Mouse (Mus musculus): ENCODE measurements around the gene Tspan18. TPM values are rescaled to one million over a fixed set of nuclear protein-coding genes. Genes with fewer than 3 reads are reported as not detected.

The Tspan18 gene
- polyA plus RNA-seq, 1 experiment from 2014 or later: 3.7 TPM

DNA sequence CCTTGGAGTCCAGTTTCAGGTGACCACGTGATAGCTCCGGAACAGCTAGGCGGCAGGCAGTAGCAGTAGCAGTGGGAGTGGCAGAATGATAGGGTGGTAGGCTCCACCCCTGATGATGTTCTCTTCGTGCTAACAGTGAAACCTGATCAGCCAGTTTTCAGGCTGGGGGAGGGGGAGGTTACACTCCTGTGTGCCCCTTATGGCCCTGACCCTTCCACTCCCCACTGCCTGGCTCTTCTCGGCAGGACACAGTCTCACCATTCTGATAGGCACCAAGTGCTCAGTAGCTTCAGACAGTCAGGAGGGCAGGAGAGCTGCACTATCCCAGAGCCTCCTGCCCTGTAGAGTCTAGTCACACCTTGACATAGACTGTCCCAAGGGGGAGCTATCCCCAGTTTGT is 27.1 kb upstream of the Tspan18 start:
- ATAC-seq (ENCODE audit: low read depth) (peak; percentile 54; the same call in 1 of the 2 replicates), DNase-seq (peak; percentile 33)
- 16% methylated on average over 5 of the region's 5 CpGs for WGBS (ENCODE audit: insufficient replicate concordance)
- H3K4me1 ChIP-seq (replicated peaks): peaks cover 51% of the 10 kb centered on the region
- H3K36me3 ChIP-seq: no peaks in the 10 kb centered on the region
- H3K27ac ChIP-seq: no peak overlapping the region
- H3K4me2 ChIP-seq: no peak overlapping the region
- no peaks in the 10 kb centered on the region for H3K27me3 ChIP-seq
- H3K9me3 ChIP-seq (replicated peaks): no peaks in the 10 kb centered on the region
- H3K9ac ChIP-seq: no peak overlapping the region
- no peak overlapping the region for H3K4me3 ChIP-seq (replicated peaks)

DNA sequence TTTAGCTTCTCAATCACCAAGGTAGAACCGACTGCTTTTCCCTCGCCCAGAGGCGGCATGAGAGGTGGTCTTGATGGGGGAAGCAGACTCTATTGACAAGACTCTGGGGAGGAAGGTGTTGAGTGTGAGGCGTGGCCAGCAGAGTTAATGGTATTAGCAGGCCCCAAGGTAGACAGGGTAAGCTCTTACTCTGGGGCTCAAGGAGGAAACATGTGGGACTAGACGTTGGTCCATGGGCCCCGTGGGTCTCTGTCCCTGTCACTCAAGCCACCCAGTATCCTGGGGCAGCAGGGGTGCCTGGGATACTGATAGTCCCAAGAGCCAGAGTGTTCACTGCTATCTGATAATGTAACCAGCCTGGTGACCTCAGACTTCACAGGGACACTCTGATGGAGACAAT is 26.0 kb upstream of the Tspan18 start:
- Histone ChIP-seq H3K9ac (no peak overlapping the region), H3K9me3 (replicated peaks) (no peaks in the 10 kb centered on the region), H3K4me3 (replicated peaks) (no peak overlapping the region), H3K27ac (no peak overlapping the region), H3K4me1 (replicated peaks) (peaks cover 61% of the 10 kb centered on the region), H3K27me3 (no peaks in the 10 kb centered on the region), H3K36me3 (no peaks in the 10 kb centered on the region), H3K4me2 (no peak overlapping the region)
- no peak for DNase-seq
- 54% methylated on average over 6 of the region's 6 CpGs for WGBS (ENCODE audit: insufficient replicate concordance)
- ATAC-seq (ENCODE audit: low read depth): no peak

DNA sequence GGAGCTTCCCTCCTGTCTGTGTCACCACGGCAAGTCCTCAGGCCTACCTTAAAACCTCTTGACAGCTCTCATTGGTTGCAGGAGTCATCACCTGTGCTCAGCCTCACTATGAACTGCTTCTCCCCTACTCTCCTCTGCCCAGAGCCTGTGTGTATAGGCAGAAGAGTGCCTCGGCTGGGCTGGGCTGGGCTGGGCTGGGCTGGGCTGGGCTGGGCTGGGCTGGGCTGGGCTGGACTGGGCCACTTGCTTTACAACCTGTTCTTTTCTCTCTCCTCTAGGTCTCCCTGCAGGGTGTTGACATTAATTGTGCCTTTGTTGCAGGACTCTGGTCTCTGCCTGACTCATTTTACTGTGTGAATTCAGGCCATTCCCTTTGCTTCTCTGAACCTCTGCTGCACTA is 23.1 kb upstream of the Tspan18 start:
- Histone ChIP-seq H3K4me2 (peak overlapping the region; percentile 40), H3K36me3 (no peaks in the 10 kb centered on the region), H3K9me3 (replicated peaks) (no peaks in the 10 kb centered on the region), H3K27me3 (no peaks in the 10 kb centered on the region), H3K27ac (peak overlapping the region; percentile 53), H3K9ac (peak overlapping the region; percentile 12), H3K4me1 (replicated peaks) (peaks cover 90% of the 10 kb centered on the region), H3K4me3 (replicated peaks) (peak overlapping the region; percentile 15)
- DNase-seq (no peak), ATAC-seq (ENCODE audit: low read depth) (peak; percentile 57)
- 41% methylated on average over 2 of the region's 2 CpGs for WGBS (ENCODE audit: insufficient replicate concordance)

DNA sequence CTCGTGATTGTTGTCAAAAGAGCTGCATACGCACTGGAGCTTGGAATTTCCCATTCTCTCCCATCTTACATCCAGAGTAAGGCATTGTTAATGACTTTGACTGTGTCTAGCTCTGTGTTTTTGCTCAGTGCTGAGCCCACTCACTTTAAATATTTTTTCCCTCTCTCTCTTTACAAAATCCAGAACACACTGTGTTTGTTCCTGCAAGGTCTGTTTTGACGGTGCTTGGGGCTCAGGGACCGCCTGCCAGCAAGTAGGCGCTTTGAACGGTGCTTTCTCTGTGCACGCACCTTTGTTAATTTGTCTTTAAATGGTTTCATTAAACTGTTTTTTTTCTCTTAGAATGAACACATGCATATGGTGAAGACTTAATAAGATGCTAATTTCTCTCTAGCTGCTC is 21.5 kb upstream of the Tspan18 start:
- no peak for DNase-seq
- H3K4me3 ChIP-seq (replicated peaks): no peak overlapping the region
- H3K36me3 ChIP-seq: no peaks in the 10 kb centered on the region
- no peak overlapping the region for H3K4me2 ChIP-seq
- no peaks in the 10 kb centered on the region for H3K9me3 ChIP-seq (replicated peaks)
- H3K4me1 ChIP-seq (replicated peaks): peaks cover 94% of the 10 kb centered on the region
- H3K27ac ChIP-seq: peak overlapping the region; percentile 93
- no peaks in the 10 kb centered on the region for H3K27me3 ChIP-seq
- 81% methylated on average over 7 of the region's 7 CpGs for WGBS (ENCODE audit: insufficient replicate concordance)
- ATAC-seq (ENCODE audit: low read depth): no peak
- no peak overlapping the region for H3K9ac ChIP-seq

DNA sequence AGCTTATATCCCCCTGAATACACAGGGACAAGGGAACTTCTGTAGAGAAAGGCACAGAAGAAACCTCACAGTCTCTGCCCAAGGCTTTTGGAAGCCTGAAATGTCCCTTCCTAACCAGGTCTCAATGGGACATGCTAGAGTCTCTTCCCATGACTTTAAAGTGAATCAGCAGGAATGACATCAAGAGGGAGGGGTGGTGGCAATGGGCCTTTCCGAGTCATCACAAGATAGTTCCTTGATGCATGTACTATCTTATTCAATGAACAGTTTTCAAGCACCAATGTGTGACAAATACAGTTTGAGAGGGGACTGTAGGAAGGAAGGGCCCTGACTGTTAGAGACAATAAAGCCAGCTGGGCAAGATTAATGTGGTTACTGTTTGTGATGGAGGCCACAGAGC is 20.3 kb upstream of the Tspan18 start:
- peaks cover 91% of the 10 kb centered on the region for H3K4me1 ChIP-seq (replicated peaks)

DNA sequence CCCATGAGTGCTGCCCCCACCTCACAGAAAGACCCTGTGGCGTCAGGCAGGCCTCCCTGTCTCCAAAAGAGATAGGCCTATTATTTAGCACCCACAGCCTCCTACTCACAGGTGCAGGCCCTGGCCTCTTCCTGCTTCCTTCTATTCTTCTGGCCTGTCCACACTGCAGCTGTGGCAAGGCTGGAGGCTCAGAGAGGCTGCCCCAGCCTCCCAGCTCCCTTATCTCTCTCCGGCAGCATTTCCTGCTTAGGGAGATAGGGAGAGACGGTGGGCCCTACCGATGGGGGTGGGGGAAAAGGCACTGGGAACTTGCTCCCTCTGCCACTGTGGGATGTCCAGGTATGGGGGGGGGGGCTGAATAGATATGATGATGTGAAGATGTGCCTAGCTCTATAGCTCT is 19.4 kb upstream of the Tspan18 start:
- Histone ChIP-seq H3K4me1 (replicated peaks) (peaks cover 87% of the 10 kb centered on the region), H3K4me2 (peak overlapping the region; percentile 78)
- WGBS (ENCODE audit: insufficient replicate concordance): 3% methylated on average over 4 of the region's 4 CpGs

More for the DNA sequence above, 20.3 kb upstream of the Tspan18 start:
- peak overlapping the region; percentile 78 for H3K4me2 ChIP-seq
- ATAC-seq (ENCODE audit: low read depth): no peak
- H3K27ac ChIP-seq: peak overlapping the region; percentile 93
- H3K36me3 ChIP-seq: no peaks in the 10 kb centered on the region
- WGBS (ENCODE audit: insufficient replicate concordance): 36% methylated on average over 1 of the region's 1 CpGs
- H3K27me3 ChIP-seq: no peaks in the 10 kb centered on the region
- DNase-seq: no peak
- H3K9ac ChIP-seq: peak overlapping the region; percentile 80
- no peak overlapping the region for H3K4me3 ChIP-seq (replicated peaks)
- no peaks in the 10 kb centered on the region for H3K9me3 ChIP-seq (replicated peaks)

DNA sequence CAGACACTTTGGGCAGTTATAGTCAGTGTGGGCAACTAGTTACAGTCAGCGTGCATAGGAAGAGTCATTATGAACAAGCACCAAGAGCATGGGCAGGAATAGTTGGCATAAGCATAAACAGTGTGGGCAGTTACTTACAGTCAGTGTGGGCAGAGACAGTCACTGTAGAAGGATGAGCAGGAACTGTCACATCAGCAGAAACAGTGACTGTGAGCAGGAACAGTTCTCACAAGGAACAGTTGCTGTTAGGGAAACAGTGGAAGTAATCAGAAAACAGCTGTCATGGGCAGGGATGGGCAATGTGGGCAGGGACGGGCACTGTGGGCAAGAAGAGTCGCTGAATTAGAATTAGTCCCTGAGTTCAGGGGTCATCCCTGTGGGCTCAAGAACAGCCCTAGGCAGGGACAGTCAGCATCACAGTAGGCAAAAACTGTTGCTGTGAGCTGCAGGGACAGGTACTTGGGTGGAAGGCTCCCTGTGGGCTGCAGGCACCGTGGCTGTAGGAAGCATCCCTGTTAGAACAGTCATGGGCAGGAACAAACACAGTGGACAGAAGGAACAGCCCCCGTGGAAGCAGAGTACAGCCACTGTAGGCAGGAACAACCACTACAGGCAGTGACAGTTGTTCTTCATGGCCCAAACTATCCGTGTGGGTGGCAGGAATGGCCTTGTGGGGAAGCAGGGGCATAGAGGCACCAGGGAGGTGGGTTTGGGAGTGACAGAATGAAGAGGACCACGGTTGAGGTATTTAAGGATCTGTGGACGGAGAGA is 18.8 kb upstream of the Tspan18 start:
- Histone ChIP-seq H3K27me3 (no peaks in the 10 kb centered on the region), H3K4me3 (replicated peaks) (peak overlapping the region; percentile 57), H3K36me3 (no peaks in the 10 kb centered on the region), H3K9ac (peak overlapping the region; percentile 80), H3K27ac (peak overlapping the region; percentile 93), H3K4me1 (replicated peaks) (peaks cover 81% of the 10 kb centered on the region), H3K4me2 (peak overlapping the region; percentile 78), H3K9me3 (replicated peaks) (no peaks in the 10 kb centered on the region)
- DNase-seq: no peak
- peak; percentile 32 for ATAC-seq (ENCODE audit: low read depth)
- 35% methylated on average over 8 of the region's 8 CpGs for WGBS (ENCODE audit: insufficient replicate concordance)

More for the DNA sequence above, 19.4 kb upstream of the Tspan18 start:
- no peaks in the 10 kb centered on the region for H3K27me3 ChIP-seq
- H3K4me3 ChIP-seq (replicated peaks): peak overlapping the region; percentile 57
- H3K36me3 ChIP-seq: no peaks in the 10 kb centered on the region
- DNase-seq: peak; percentile 88
- H3K9ac ChIP-seq: peak overlapping the region; percentile 80
- ATAC-seq (ENCODE audit: low read depth): peak; percentile 97
- no peaks in the 10 kb centered on the region for H3K9me3 ChIP-seq (replicated peaks)
- H3K27ac ChIP-seq: peak overlapping the region; percentile 93

DNA sequence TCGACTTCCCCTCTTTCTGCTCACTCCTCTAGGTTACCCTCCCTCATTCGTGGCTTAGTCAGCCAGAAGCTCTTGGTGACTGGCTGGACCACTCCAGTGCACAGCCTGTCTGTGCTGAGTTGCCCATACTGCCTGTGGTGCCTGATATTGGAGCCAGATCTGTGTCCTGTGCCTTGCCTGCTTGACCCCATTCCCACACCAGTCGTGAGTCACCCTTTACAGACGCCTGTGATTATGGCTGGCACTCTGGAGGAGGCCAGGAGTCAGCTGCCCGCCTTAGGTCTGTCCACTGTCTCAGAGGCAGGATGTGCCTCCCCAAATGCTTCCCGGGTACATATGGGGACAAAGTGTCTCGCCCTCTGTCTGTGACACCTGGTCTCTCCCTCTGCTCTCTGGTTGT is 17.0 kb upstream of the Tspan18 start:
- ATAC-seq (ENCODE audit: low read depth) (no peak), DNase-seq (no peak)
- H3K36me3 ChIP-seq: no peaks in the 10 kb centered on the region
- H3K4me2 ChIP-seq: no peak overlapping the region
- no peaks in the 10 kb centered on the region for H3K9me3 ChIP-seq (replicated peaks)
- no peaks in the 10 kb centered on the region for H3K27me3 ChIP-seq
- WGBS (ENCODE audit: insufficient replicate concordance): 52% methylated on average over 7 of the region's 7 CpGs
- peaks cover 73% of the 10 kb centered on the region for H3K4me1 ChIP-seq (replicated peaks)
- peak overlapping the region; percentile 23; the same call in 1 of the 2 replicates for H3K9ac ChIP-seq
- H3K4me3 ChIP-seq (replicated peaks): no peak overlapping the region
- peak overlapping the region; percentile 54 for H3K27ac ChIP-seq

DNA sequence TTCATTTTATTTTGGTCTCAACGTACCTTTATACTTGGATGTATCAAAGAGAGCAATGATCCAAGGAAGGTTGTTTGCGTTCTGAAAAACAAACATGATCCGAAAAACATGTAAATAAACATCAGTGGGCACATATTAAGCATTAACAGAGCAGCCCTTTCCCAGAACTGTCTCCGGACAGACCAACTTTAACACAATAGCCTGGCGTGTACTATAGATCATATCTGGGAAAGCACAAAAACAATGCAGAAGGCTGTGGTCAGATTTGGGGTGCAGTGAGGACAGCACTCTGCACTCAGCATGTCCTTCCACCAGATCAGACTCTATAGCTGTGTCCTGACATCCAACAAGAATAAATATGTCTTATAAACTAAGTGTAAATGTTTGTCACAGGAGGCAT is 12.7 kb upstream of the Tspan18 start:
- no peak overlapping the region for H3K9ac ChIP-seq
- WGBS (ENCODE audit: insufficient replicate concordance): 55% methylated on average over 5 of the region's 5 CpGs
- ATAC-seq (ENCODE audit: low read depth) (no peak), DNase-seq (no peak)
- H3K4me3 ChIP-seq (replicated peaks): no peak overlapping the region
- peaks cover 44% of the 10 kb centered on the region for H3K4me1 ChIP-seq (replicated peaks)
- no peaks in the 10 kb centered on the region for H3K36me3 ChIP-seq
- H3K9me3 ChIP-seq (replicated peaks): no peaks in the 10 kb centered on the region
- no peak overlapping the region for H3K4me2 ChIP-seq
- H3K27me3 ChIP-seq: no peaks in the 10 kb centered on the region
- no peak overlapping the region for H3K27ac ChIP-seq

DNA sequence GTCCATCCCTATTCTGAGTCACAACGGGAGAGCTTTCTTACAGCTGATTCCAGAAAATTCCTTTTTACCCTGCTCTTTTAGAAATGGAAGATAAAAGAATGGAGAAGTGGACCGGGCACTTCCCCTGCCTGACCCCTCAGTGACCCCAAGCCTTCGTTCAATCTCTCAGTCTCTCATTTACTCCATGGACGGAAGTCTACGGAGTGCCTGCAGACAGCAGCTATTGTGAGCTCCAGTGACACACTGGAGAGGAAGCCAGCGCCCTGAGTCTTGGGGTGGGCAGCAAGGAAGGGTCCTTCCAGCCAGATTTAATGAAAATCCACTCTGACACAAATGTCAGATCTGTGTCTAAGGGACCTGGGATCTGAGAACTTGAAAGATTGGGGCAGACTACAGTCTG is 12.3 kb upstream of the Tspan18 start:
- no peak overlapping the region for H3K9ac ChIP-seq
- no peaks in the 10 kb centered on the region for H3K27me3 ChIP-seq
- H3K9me3 ChIP-seq (replicated peaks): no peaks in the 10 kb centered on the region
- no peak overlapping the region for H3K4me2 ChIP-seq
- no peak overlapping the region for H3K4me3 ChIP-seq (replicated peaks)
- DNase-seq (no peak), ATAC-seq (ENCODE audit: low read depth) (no peak)
- 37% methylated on average over 6 of the region's 6 CpGs for WGBS (ENCODE audit: insufficient replicate concordance)
- H3K36me3 ChIP-seq: no peaks in the 10 kb centered on the region
- peaks cover 40% of the 10 kb centered on the region for H3K4me1 ChIP-seq (replicated peaks)
- peak overlapping the region; percentile 18; the same call in 1 of the 2 replicates for H3K27ac ChIP-seq

DNA sequence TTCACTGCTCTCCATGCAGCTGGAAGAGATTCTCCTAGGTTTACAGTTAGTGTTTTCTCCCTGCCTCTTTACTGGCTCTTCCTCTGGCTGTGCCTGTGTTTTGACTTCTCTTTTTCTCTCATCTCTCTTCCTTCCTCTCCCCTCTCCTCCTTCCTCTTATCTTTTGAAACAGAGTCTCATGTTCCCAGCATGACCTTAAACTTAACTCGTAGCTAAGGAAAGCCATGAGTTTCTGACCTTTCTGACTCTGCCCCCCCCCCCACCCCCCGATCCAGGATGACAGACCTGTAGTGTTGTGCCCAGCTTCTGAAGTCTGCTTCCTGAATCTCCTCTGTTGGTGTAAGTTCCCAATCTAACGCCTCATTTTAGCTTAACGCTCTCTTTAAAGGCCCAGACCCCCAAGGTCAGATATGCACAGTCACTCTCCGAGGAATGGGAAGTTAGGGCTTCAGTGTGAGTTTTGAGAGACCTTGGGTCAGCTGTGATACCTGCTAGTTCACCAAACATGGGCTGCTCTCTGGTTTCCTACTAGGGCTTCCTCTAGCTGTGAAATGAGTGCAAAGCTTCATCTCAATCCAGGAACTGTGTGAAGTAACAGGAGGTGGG is 11.5 kb upstream of the Tspan18 start:
- H3K4me2 ChIP-seq: no peak overlapping the region
- ATAC-seq (ENCODE audit: low read depth) (peak; percentile 17; the same call in 1 of the 2 replicates), DNase-seq (no peak)
- peaks cover 32% of the 10 kb centered on the region for H3K4me1 ChIP-seq (replicated peaks)
- no peak overlapping the region for H3K4me3 ChIP-seq (replicated peaks)
- 0 out of 2 replicates have a peak overlapping the region, but pooled peaks have one; percentile 31 for H3K9ac ChIP-seq
- no peaks in the 10 kb centered on the region for H3K27me3 ChIP-seq
- 10% methylated on average over 5 of the region's 5 CpGs for WGBS (ENCODE audit: insufficient replicate concordance)
- peak overlapping the region; percentile 18; the same call in 1 of the 2 replicates for H3K27ac ChIP-seq
- H3K9me3 ChIP-seq (replicated peaks): no peaks in the 10 kb centered on the region
- no peaks in the 10 kb centered on the region for H3K36me3 ChIP-seq
